Mouse (Mus musculus): Measurements from ENCODE around the gene Mif.

DNA sequence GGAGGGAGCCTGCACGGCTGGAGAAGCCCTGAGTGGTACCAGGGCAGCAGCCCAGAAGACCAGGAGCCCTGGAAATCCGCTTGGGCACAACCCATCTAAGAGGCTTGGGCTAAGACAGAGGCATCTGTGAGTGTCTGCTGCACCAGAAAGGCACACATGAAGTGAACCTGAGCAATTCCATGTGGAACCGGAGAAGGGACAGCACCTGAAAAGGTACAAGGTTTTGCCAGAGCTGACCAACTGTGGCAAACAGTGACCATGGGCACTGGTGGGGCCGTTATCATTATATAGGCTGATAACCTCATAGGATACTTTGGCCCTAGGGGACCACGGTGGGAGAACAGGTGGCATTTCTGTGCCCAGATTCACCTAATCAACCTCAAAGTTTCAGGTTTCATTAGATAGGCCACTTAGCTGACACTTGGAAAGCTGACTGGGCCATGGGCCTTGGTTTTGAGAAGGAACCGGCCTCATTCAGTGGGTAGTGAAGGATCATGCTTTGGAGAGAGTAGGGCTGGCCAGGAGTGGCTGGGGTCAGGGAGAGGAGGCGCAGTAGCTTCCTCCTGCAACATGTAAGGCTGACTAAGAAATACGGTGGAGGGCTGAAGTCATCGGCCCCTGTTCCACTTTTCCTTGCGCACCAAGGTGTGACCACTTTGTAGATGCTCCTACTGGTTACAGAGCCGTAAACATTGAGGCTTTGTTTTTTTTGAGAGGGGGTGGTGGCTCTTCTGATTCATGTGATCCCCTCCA, 3.7 kb downstream of the Mif start:
- TF ChIP-seq HCFC1 (IDR thresholded peaks at IDR 0.05; ENCODE audit: borderline replicate concordance, insufficient read depth, low read length) (no peak), CHD2 (IDR thresholded peaks at IDR 0.05; ENCODE audit: low read depth, low read length) (no peak), MAFK (IDR thresholded peaks at IDR 0.05; ENCODE audit: insufficient read depth, low read depth, low read length) (no peak)

Data from ES-E14 (cell line).